ENCODE assay signal across 22 mouse cellular contexts in the genomic region with DNA sequence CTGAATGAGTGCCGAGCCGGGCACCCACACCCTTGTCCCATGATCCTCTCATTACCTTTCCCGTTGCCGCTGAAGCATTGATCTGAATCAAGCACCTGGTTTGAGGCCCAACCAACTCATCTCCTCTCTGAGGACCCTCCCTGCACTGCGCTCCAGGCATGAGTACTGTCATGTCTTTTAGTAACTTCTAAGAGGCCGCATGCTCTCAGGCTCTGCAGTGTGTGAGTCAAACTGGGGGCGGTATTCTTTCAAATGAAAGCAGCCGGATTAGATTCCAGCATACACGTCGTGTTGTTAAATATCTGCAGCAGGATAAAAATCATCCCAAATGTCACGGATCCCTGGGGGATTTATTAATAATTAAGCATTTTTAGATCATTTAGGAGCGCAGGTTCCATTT.
DNase-seq lines count a peak whose midpoint lies in the region; ATAC-seq and TF ChIP-seq lines count a peak whose summit lies in the region.
"Had no signal": no experiment of that assay in that cellular context is flagged by ENCODE, and none has a peak within 500 bp of the region (broad histone marks: within the 10 kb centered on the region; RNA-seq: fewer than 3 reads in every experiment).

No protein-coding gene starts in this region.

- no peak overlapping the region for H3K4me2 ChIP-seq in hindbrain, embryonic 12.5 days (replicated peaks)
- no peak overlapping the region for H3K4me2 ChIP-seq in neural tube, embryonic 13.5 days
- no peak overlapping the region for H3K4me2 ChIP-seq in embryonic facial prominence, embryonic 14.5 days (ENCODE audit: low read depth, low read length)
- H3K4me2 ChIP-seq: embryonic facial prominence, embryonic 12.5 days; kidney, embryonic 15.5 days; midbrain, embryonic 12.5 days had no signal

- H3K9me3 ChIP-seq in hindbrain, embryonic 12.5 days (replicated peaks): no peaks in the 10 kb centered on the region
- no peaks in the 10 kb centered on the region for H3K9me3 ChIP-seq in hindbrain, embryonic 10.5 days
- no peaks in the 10 kb centered on the region for H3K9me3 ChIP-seq in neural tube, embryonic 13.5 days
- H3K9me3 ChIP-seq in embryonic facial prominence, embryonic 14.5 days (ENCODE audit: control insufficient read depth, low read length): no peaks in the 10 kb centered on the region
- H3K9me3 ChIP-seq: embryonic facial prominence, embryonic 12.5 days; kidney, embryonic 15.5 days; midbrain, embryonic 12.5 days had no signal

- no peak for TF ChIP-seq CTCF in left cerebral cortex, adult 2 months (IDR thresholded peaks at IDR 0.05)

- intact Hi-C loops in left cerebral cortex, adult 2 months (cut with DNase I): no loop called here

- DNase-seq in hindbrain, embryonic 10.5 days (ENCODE audit: low spot score): no peak
- DNase-seq in neural tube, embryonic 10.5 days (ENCODE audit: extremely low spot score, low spot score): no peak
- peak; percentile 53 for DNase-seq in embryonic facial prominence, embryonic 14.5 days (ENCODE audit: low spot score)
- no peak for DNase-seq in left cerebral cortex, adult 2 months (ENCODE audit: extremely low spot score in 1 of 2, low spot score in 2 of 2)
- DNase-seq: adrenal gland, adult 2 months; cerebellum, adult 18-20 months; cerebellum, postnatal 14 days; forebrain, postnatal 0 days; gastrocnemius, postnatal 36 days; kidney, adult 11 months; kidney, postnatal 36 days; liver; right cerebral cortex, postnatal 14 days; thymus, postnatal 25 days had no signal

- no peak overlapping the region for H3K9ac ChIP-seq in hindbrain, embryonic 12.5 days
- 0 out of 2 replicates have a peak overlapping the region, but pooled peaks have one; percentile 12 for H3K9ac ChIP-seq in neural tube, embryonic 13.5 days
- H3K9ac ChIP-seq in embryonic facial prominence, embryonic 14.5 days (ENCODE audit: low read depth, low read length): no peak overlapping the region
- H3K9ac ChIP-seq: embryonic facial prominence, embryonic 12.5 days; forebrain, postnatal 0 days; kidney, embryonic 15.5 days; midbrain, embryonic 12.5 days had no signal

- 83% methylated on average over 12 of the region's 12 CpGs for WGBS in hindbrain, embryonic 12.5 days
- 84% methylated on average over 12 of the region's 12 CpGs for WGBS in hindbrain, embryonic 10.5 days
- whole genome bisulfite sequencing in neural tube, embryonic 13.5 days: 53% methylated on average over 12 of the region's 12 CpGs
- WGBS in embryonic facial prominence, embryonic 14.5 days: 69% methylated on average over 12 of the region's 12 CpGs

- H3K27ac ChIP-seq in hindbrain, embryonic 12.5 days: 0 out of 2 replicates have a peak overlapping the region, but pooled peaks have one; percentile 35
- no peak overlapping the region for H3K27ac ChIP-seq in hindbrain, embryonic 10.5 days
- peak overlapping the region; percentile 38; the same call in 1 of the 2 replicates for H3K27ac ChIP-seq in neural tube, embryonic 13.5 days (replicated peaks)
- no peak overlapping the region for H3K27ac ChIP-seq in embryonic facial prominence, embryonic 14.5 days (replicated peaks; ENCODE audit: low read depth, low read length)
- H3K27ac ChIP-seq in left cerebral cortex, adult 2 months: no peak overlapping the region
- H3K27ac ChIP-seq: embryonic facial prominence, embryonic 12.5 days; kidney, embryonic 15.5 days; macrophage; midbrain, embryonic 12.5 days had no signal

- H3K36me3 ChIP-seq in hindbrain, embryonic 12.5 days: no peaks in the 10 kb centered on the region
- no peaks in the 10 kb centered on the region for H3K36me3 ChIP-seq in hindbrain, embryonic 10.5 days
- H3K36me3 ChIP-seq in neural tube, embryonic 13.5 days: no peaks in the 10 kb centered on the region
- H3K36me3 ChIP-seq in embryonic facial prominence, embryonic 14.5 days (ENCODE audit: control insufficient read depth, insufficient read depth, low read length): no peaks in the 10 kb centered on the region
- H3K36me3 ChIP-seq: embryonic facial prominence, embryonic 12.5 days; kidney, embryonic 15.5 days; midbrain, embryonic 12.5 days had no signal

- H3K4me1 ChIP-seq in hindbrain, embryonic 12.5 days: peaks cover 35% of the 10 kb centered on the region
- H3K4me1 ChIP-seq in hindbrain, embryonic 10.5 days (replicated peaks): peaks cover 67% of the 10 kb centered on the region
- H3K4me1 ChIP-seq in neural tube, embryonic 13.5 days (replicated peaks): peaks cover 60% of the 10 kb centered on the region
- peaks cover 23% of the 10 kb centered on the region for H3K4me1 ChIP-seq in embryonic facial prominence, embryonic 14.5 days (ENCODE audit: control insufficient read depth, insufficient read depth, low read length)

- no peak for ATAC-seq in hindbrain, embryonic 12.5 days (ENCODE audit: low FRiP score)
- ATAC-seq in neural tube, embryonic 13.5 days (ENCODE audit: low read depth): no peak
- no peak for ATAC-seq in embryonic facial prominence, embryonic 14.5 days (ENCODE audit: low read depth)
- ATAC-seq in megakaryocyte progenitor cell, adult 5-6 weeks (replicated peaks; ENCODE audit: poor library complexity): no peak
- ATAC-seq: forebrain, postnatal 0 days; lung, postnatal 0 days had no signal

- no peak overlapping the region for H3K4me3 ChIP-seq in hindbrain, embryonic 12.5 days
- H3K4me3 ChIP-seq in hindbrain, embryonic 10.5 days: no peak overlapping the region
- H3K4me3 ChIP-seq in neural tube, embryonic 13.5 days: no peak overlapping the region
- H3K4me3 ChIP-seq in embryonic facial prominence, embryonic 14.5 days (ENCODE audit: low read depth, low read length): no peak overlapping the region
- H3K4me3 ChIP-seq in left cerebral cortex, adult 2 months: no peak overlapping the region
- H3K4me3 ChIP-seq: embryonic facial prominence, embryonic 12.5 days; kidney, embryonic 15.5 days; midbrain, embryonic 12.5 days had no signal

- peaks cover 5% of the 10 kb centered on the region for H3K27me3 ChIP-seq in hindbrain, embryonic 12.5 days
- peaks cover 11% of the 10 kb centered on the region; the same call in 1 of the 2 replicates for H3K27me3 ChIP-seq in hindbrain, embryonic 10.5 days (ENCODE audit: insufficient read depth, poor library complexity, severe bottlenecking)
- H3K27me3 ChIP-seq in neural tube, embryonic 13.5 days: no peaks in the 10 kb centered on the region
- no peaks in the 10 kb centered on the region for H3K27me3 ChIP-seq in embryonic facial prominence, embryonic 14.5 days (replicated peaks; ENCODE audit: control insufficient read depth, insufficient read depth, low read length)
- H3K27me3 ChIP-seq: embryonic facial prominence, embryonic 12.5 days; kidney, embryonic 15.5 days; midbrain, embryonic 12.5 days had no signal

Comparison
In these comparisons a context has a peak if more than half of its experiments do, and no peak if none do; other contexts are left out.
1. H3K27ac ChIP-seq: peak in hindbrain, embryonic 12.5 days (single experiment) and neural tube, embryonic 13.5 days (single experiment); none in hindbrain, embryonic 10.5 days (single experiment), embryonic facial prominence, embryonic 14.5 days (single experiment) and left cerebral cortex, adult 2 months (single experiment).